Mouse (Mus musculus): ENCODE data around the gene Ddx27.
A peak's percentile ranks its signal among the peaks of the same experiment; 100 is the strongest.

Gene Ddx27

DNA sequence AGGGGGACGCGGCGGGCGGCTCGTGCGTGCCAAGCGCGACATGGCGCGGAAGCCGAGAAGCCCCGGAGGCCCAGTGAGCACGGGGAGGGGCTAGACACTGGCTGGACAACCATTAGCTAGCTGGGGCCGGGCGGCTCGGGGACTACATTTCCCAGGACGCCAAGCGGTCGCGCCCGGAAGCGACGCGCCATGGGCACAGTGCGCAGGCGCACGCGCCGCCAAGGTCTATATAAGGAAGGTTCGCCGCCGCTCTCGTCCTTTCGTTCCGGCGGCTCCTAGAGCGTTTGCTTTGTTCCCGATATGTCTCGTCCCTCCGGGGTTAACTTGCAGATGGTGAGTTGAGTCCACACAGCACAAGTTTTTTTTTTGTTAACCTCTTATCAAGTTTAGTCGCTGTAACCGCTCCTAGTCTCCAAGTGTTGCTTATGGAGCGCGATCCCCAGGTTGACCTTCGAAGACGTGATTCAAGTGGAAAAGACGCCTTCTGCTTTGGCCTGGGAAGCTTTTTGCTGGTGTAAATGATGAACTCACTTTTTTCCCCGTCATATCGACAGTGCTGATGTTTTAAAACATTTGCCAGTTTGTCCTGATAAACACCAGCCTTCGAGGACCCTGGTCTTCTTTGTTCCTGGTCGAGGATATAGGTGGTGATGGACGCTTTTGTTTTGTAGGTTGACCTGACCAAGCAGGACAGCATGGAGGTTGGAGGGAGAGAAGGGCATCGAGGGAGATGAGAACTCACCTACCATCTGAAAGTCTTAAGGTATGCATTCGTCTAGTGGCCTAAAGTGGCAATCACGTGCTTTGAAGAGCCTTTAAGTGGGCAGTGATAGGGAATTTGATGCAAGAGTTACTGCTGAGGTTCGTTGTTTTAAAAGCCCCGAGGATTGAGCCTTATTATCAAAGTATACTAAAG, 48.2 kb downstream of the Ddx27 start, which contains the start of gene Znfx1:
TSS of gene Znfx1 (minus strand) at position 51 of the 916 bp plus-strand sequence.
- peak; percentile 99 for DNase-seq (ENCODE audit: low spot score)

- no peak for DNase-seq (ENCODE audit: low spot score)
These were observed 49.0 kb downstream of the Ddx27 start for GRCm38 (mm10) chr2:167063906-167064496.

DNA sequence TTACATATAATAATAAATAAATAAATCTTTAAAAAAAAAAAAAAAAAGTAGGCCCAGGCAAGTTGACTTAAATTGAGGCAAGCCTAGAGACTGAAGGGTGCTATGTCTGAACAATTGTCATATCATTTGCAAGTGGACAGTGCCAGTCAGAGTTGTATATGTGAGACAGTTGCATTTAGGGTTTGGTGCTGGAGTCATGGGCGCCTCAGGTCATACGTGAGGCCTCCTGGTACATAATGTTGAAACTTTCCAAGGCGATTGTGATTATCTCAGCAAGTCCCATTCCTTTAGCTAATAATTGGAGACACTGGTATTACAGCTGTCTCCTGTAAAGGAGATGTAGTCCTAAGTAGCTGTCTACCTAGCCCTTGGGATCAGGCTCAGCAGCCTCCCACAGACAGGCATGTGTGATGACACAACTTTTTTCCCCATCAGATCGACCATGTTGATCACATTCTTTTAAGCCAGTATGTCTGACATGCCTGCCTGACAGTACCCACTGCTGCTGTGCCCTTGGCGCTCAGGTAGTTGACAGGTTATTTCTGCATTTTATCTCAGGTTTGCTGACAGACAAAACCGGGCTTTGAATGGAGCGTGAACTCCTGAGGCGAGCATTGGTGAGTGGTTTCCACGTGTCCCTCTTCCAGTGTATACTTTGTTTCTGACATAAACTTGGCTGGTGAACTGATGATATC, 49.8 kb downstream of the Ddx27 start:
- DNase-seq (ENCODE audit: low spot score) = no peak

GRCm38 (mm10) chr2:167066031-167066430, 51.0 kb downstream of the Ddx27 start:
- DNase-seq (ENCODE audit: low spot score) = no peak

DNA sequence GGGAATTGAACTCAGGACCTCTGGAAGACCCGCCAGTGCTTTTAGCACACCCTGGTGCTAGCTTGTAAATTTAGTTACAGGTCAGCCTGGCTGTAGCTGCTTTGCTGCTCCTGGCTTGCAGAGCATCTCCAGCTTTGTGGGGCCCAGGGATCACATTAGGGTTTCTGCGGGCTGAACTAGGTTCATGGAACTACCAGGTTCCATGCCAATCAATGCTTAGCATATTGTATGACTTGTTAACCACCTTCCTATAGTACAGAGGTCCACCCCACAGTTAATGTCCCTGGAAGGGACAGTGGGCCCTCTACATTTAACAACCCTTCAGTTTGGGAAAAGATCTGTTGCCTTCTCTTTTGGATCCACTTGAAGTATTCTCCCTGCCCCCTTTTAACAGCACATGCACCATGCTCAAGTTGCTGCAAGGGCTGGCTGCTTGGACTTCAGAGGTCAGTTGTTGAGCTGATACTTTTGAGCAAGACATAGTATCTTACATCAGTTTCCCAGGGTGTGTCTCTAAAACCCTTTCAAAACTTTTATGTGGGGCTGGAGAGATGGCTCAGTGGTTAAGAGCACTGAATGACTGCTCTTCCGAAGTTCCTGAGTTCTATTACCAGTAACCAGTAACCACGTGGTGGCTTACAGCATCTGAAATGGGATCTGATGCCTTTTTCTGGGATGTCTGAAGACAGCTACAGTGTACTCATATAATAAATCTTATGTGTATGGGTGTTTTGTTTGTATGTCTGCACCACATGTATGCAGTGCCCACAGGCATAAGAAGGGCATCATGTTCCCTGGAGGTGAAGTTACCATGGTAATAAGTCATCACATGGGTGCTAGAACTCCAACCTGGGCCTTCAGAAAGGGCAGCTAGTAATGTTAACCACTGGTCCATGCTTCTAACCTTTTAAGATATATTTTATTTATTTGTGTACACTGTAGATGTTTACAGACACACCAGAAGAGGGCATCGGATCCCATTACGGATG, 51.8 kb downstream of the Ddx27 start:
- no peak for DNase-seq (ENCODE audit: low spot score)

GRCm38 (mm10) chr2:167067575-167067974, 52.6 kb downstream of the Ddx27 start:
- no peak for DNase-seq (ENCODE audit: low spot score)

- DNase-seq (ENCODE audit: low spot score) = no peak
These were observed 55.3 kb downstream of the Ddx27 start for GRCm38 (mm10) chr2:167070341-167070740.

DNA sequence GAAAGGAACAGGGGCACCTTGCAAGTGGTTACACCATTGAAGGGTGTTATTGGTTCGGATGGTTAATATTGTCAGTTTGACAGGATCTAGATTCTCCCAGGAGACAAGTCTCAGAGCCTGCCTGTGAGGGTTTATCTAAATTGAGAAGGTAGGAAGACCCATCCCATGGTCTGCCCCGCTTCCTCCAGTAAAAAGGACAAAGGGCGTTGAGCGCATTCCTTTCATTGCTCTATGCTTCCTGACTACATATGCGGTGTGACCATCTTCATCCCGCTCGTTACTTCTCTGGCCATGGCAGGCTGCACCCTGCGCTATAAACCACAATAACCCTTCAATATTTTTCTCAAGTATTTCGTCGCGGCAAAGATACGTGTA, 56.3 kb downstream of the Ddx27 start:
- DNase-seq (ENCODE audit: low spot score) = no peak

DNA sequence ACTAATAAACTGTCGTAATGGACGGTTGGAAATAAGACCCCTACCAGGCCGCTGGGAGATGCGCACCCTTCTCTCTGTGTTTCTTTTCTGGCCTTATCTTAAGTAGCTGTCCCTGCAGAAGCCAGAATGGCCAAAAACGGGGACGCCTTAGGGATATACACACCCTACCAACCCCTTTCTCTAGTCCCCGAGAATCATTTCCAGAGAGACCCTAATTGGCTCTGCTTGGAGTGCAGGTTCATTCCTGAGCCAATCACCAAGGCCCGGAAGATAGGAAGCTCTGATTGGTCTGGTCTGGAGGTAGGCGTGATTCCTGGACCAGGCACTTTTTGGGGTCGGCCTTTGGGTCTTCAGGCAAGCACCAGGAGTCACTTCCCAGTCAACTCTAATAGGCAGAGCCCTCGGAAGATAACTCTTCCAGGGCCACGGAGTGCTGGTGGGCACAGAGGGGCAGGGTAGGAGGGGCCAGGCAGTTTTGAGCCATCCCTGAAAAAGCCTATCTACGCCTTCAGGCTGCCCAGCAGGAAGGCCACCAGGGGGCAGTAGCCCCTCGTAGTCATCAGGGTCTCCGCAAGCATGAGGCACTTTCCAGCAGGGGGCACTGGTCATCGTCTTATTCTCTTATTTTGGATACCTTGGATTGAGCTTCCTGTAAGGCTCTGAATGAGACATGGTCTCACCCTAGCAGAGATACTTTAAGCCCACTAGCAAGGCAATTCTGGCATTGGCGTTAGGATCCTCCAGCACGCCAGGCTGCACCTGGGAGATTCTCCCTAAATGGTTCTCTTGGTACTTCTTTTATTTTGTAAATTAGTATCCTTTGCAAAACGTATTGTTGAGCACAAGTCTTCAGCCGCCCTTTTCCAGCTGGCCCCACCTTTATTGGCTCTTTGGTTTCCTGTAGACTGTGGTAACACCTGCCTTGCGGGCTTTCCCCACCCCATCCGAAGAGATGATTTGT, 56.9 kb downstream of the Ddx27 start:
- DNase-seq (ENCODE audit: low spot score) = peak; percentile 98

DNA sequence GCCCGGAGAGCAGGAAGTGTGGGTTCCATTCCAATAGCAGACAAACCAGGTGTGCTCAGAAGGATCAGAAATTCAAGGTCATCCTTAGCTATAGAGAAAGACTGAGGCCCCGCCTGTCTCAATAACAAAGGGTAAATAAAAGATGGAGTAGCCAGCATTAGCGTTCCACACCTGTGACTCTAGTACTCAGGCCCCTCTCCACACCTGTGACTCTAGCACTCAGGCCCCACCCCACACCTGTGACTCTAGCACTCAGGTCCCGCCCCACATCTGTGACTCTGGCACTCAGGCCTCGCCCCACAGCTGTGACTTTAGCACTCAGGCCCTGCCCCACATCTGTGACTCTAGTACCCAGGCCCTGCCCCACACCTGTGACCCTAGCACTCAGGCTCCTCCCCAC, 59.6 kb downstream of the Ddx27 start:
- no peak for DNase-seq (ENCODE audit: low spot score)

- no peak for DNase-seq (ENCODE audit: low spot score)
These were observed 61.4 kb downstream of the Ddx27 start for GRCm38 (mm10) chr2:167076352-167076751.

- no peak for DNase-seq (ENCODE audit: low spot score)
These were observed 61.8 kb downstream of the Ddx27 start for GRCm38 (mm10) chr2:167076759-167077158.

- DNase-seq (ENCODE audit: low spot score) = no peak
These were observed 62.4 kb downstream of the Ddx27 start for GRCm38 (mm10) chr2:167077199-167077962.

DNA sequence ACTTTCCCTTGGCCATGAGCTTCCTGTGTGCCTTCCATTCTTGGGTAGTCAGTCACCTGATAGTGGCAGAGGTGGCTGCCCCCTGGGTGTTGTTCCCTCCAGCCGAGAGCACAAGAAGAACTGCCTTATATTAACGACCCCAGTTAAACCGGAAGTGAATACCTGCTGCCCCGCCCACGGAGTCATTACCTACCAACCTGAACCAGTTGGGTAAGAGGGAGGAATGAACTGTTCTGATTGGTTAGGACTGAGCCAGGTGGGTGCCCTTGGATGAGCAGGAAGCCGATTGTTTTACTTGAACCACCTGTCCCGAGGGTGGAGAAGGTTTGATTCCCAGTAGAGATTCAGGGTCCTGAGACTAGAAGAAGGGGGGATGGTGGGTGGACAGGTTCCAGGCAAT, 63.5 kb downstream of the Ddx27 start:
- no peak for DNase-seq (ENCODE audit: low spot score)

GRCm38 (mm10) chr2:167078931-167079495, 64.0 kb downstream of the Ddx27 start:
- no peak for DNase-seq (ENCODE audit: low spot score)

DNA sequence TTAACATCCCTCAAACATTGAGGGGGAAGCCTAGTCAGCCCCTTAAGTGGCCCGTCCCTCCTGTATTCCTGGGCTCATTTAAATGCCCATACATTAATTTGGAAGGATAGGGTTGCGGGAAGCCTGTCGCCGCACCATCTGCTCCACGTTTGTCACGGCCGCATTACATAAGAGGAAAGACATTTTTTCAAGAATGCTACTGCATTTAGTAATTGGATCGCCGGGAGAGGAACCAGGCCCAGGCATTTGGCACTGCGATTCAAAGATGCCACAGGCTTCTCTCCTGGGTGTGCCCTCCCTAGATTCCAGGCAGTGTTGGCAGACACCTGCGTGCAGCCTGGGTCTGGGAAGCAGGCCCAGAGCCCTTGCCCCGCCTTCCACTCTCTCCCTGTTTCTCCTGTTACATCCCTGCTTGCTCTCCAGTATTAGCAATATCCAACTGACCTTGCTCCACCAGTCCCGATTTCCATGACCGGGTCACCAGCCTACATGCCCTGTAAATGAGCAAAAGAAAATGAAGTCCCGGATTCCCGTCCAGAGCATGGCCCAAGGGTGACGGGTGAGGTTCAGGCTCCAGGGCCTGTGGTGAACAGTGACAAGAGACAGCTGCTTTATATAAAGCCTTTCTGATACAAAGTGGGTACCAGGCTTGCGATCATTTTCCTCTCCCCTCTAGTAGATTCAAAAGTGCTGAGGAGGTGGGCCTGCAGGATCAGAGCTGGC, 64.7 kb downstream of the Ddx27 start:
- no peak for DNase-seq (ENCODE audit: low spot score)

- no peak for DNase-seq (ENCODE audit: low spot score)
These were observed 65.4 kb downstream of the Ddx27 start for GRCm38 (mm10) chr2:167080387-167080786.

DNA sequence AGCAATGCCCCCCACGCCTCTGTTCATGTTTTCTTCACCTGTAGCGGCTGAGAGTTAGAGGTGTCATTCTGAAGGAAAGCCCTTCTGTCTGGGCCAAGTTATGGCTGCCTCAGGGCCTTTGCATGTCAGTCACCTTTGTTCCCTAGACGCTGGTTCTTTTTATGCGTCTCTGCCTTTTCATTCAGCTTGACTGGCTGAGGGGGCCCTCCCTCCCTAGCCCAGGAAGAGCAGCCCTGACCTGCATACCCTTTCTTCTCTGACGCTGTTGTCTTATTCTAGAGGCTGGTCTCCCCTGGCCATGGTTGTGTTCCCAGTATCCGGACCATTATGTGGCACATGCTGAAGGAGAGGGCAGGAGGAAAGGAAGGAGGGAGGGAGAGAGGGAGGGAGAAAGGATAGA, 66.1 kb downstream of the Ddx27 start:
- DNase-seq (ENCODE audit: low spot score) = no peak

DNA sequence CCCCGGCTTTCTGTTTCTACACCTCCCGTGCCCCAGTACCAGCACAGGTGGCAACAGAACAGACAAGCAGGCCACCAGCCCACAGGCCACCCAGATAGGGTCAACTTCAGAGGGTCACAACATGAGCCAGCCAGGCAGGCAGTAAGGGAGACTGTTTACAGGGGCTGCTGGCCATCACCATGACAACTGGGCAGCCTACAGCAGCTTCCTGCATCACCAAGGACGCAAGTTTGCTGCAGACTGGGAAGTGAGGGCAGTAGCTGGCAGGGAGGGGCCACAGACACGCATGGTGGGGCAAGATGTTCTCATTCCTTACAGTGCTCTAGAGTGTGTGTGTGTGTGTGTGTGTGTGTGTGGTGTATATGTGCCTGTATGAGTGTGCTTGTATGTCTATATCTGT, 66.6 kb downstream of the Ddx27 start:
- no peak for DNase-seq (ENCODE audit: low spot score)
